Mouse (Mus musculus) ovary, adult 18-20 months (tissue): ENCODE data around the gene Gpr146.
"Not testable (repeated sequence)": the region's sequence is repeated elsewhere in the genome, so short reads cannot be mapped to it uniquely, and the experiment has no call there.

Experiments used
- DNase-seq: peaks from one replicate; pipeline ENCODE4 v3.0.0; 2022; ENCODE audit warnings: low spot score, mixed read lengths

The Gpr146 gene

GRCm38 (mm10) chr5:139377468-139378270 lies at the start of gene Gpr146:
TSS of gene Gpr146 (plus strand) at chr5:139377697.
- peak; percentile 45 for DNase-seq

- no peak for DNase-seq
These were observed 46.7 kb upstream of the Gpr146 start for GRCm38 (mm10) chr5:139330766-139331165.

- no peak for DNase-seq
These were observed 45.8 kb upstream of the Gpr146 start for GRCm38 (mm10) chr5:139331742-139332141.

GRCm38 (mm10) chr5:139332590-139333272 lies 44.8 kb upstream of the Gpr146 start:
- DNase-seq, result no peak

GRCm38 (mm10) chr5:139333301-139334013 lies 44.0 kb upstream of the Gpr146 start:
- DNase-seq, result no peak

DNA sequence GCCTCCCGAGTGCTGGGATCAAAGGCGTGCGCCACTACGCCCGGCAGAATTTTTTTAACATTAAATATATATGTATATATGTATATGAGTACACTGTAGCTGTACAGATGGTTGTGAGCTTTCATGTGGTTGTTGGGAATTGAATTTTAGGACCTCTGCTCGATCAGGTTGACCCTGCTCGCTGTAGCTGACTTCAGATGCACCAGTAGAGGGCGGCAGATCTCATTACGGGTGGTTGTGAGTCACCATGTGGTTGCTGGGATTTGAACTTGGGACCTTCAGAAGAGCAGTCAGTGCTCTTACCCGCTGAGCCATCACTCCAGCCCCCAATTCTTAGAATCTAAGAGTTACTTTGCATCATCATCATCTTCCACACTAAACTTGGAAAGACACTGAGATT lies 43.1 kb upstream of the Gpr146 start:
- DNase-seq, result not testable (repeated sequence)

GRCm38 (mm10) chr5:139335634-139336033 lies 41.9 kb upstream of the Gpr146 start:
- DNase-seq, result no peak

GRCm38 (mm10) chr5:139337826-139338370 lies 39.6 kb upstream of the Gpr146 start:
- DNase-seq, result no peak

DNA sequence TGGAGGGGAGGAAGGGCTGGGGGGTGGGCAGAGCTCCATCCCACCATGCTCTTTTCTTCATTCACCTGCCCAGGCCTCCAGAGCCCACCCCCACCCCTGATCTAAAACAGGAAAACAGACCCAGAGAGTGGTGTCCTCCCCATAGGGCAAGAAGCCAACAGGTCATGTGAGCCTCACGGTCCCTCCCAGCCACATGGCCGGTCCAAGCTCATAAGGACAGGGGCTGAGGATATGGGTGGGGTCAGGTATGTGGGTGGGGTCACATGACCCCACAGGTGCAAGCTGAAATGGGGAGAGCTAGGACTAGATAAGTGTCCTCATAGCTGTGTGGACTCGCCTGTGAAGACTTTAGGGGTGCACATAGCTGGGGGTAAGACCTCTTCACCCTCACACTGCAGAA lies 39.1 kb upstream of the Gpr146 start:
- no peak for DNase-seq

- DNase-seq, result no peak
These were observed 38.6 kb upstream of the Gpr146 start for GRCm38 (mm10) chr5:139338891-139339290.

- DNase-seq, result peak; percentile 41
These were observed 33.3 kb upstream of the Gpr146 start for GRCm38 (mm10) chr5:139344021-139344686.

DNA sequence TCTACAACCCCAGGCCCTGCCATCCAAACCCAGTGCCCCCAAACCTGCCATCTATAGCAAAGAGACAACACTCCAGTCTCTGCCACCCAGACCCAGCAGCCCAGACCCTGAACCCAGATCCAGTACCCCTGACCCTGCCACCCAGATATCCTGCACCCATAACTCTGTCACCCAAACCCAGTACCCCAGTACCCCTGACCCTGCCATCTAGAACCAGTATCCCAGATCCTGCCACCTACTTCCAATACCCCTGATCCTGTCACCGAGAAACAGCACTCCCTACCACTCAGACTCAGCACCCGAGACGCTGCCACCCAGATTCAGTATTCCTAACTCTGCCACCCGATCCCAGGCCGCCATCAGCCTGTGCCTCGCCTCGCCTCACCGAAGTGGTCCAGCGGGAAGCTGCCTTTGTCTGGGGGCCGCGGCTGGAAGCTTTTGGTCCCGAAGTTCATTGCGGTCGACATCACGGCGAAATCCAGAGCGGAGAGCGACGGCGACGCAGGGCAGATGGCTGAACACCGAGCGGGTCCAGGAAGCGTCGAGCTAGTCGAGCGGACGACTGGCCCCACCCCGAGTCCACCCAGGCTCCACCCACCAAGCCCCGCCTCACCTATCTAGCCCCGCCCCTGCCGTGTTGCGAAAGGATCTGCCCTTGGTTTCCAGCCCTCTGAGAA lies 32.7 kb upstream of the Gpr146 start:
- peak; percentile 90 for DNase-seq

- DNase-seq, result no peak
These were observed 32.2 kb upstream of the Gpr146 start for GRCm38 (mm10) chr5:139345364-139345714.

DNA sequence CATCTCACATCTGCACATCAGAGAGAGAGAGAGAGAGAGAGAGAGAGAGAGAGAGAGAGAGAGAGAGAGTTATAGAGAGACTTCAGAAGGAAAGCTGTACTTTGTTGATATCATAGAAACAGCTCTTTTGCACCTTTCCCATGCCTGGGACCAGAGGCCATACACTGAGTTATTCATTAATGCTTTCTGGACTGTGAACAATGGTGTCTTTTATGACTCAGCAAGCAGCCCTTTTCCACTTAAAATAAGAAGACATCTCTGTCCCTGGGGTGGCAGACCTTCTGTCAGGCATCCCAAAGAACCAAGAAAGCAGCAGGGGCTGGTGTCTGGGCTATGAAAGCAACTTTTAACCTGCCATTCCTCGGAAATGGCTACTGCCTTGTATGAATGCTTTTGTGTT lies 30.3 kb upstream of the Gpr146 start:
- no peak for DNase-seq

DNA sequence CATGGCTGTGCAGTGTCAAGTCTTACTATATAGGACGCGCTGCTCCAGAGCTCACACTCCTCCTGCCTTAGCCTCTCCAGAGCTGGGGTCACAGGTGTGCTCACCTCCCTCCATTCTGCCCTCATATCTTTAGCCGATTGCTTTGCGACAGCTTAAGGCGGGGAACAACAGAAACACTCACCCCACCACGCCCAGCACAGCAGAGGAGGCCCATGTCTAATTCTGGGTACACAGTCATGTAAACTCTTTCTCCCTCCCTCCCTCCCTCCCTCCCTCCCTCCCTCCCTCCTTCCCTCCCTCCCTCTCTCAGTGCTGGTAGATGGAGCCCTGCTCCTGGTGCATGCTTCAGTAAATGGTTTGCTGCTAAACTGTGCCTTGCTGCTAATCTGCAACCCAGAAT lies 27.8 kb upstream of the Gpr146 start:
- DNase-seq, result no peak

GRCm38 (mm10) chr5:139351134-139351533 lies 26.4 kb upstream of the Gpr146 start, which contains the start of gene Cox19:
TSS of gene Cox19 (minus strand) at chr5:139351418.
- DNase-seq, result no peak

GRCm38 (mm10) chr5:139351628-139352027 lies 25.9 kb upstream of the Gpr146 start:
- DNase-seq, result no peak

- DNase-seq, result no peak
These were observed 25.2 kb upstream of the Gpr146 start, which contains the start of gene Cyp2w1 for GRCm38 (mm10) chr5:139352317-139352716. TSS of gene Cyp2w1 (plus strand) at chr5:139352617.

DNA sequence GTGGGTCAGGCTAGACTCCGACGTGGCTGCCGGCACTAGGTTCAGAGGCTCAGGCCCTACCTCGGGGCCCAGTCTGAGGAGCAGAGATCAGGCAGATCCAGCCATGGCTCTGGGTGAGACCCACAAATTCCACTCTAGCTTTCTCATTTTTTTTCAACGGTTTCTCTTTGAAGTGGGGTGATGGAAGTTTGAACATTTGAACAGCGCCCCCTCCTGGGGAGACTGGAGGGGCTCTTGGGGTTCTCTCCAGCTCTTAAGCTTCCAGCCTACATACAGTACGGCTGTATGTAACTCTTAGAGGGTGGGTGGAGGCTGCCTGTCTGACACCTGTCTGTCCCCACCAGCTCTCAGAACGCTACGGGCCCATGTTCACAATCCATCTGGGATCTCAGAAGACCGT lies 24.0 kb upstream of the Gpr146 start:
- DNase-seq, result no peak

DNA sequence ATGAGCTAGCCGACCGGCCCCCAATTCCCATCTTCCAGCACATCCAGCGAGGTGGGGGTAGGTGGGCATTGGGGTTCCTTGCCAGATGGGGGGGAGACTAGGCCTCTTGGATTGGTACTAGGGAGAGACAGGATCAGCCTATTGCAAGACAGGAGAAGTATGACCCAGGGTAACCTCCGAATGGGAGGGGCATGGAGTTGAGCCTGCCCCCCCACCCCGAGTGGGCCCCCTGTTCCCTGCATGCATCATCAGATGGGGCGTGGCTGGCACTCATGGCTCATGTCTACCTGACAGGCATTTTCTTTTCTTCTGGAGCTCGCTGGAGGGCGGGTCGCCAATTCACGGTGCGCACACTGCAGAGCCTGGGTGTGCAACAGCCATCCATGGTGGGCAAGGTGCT lies 23.6 kb upstream of the Gpr146 start:
- DNase-seq, result no peak

GRCm38 (mm10) chr5:139355235-139355772 lies 22.2 kb upstream of the Gpr146 start:
- DNase-seq, result peak; percentile 43
